Mouse (Mus musculus) adrenal gland, postnatal 14 days (tissue): Measurements from ENCODE around the gene Thada. TPM values are rescaled to one million over a fixed set of nuclear protein-coding genes. Genes with fewer than 3 reads are reported as not detected.

Experiments used
- DNase-seq: peaks from one replicate; pipeline ENCODE4 v3.0.0; 2021; ENCODE audit warnings: mixed read lengths
- total RNA-seq: library from RNA; stranded (reverse); gene quantifications from 2 replicates; pipeline ENCODE4 v1.2.3, GENCODE M21; 2021

Gene Thada
- total RNA-seq, 1 experiment from 2014 or later, result 18.9 TPM

DNA sequence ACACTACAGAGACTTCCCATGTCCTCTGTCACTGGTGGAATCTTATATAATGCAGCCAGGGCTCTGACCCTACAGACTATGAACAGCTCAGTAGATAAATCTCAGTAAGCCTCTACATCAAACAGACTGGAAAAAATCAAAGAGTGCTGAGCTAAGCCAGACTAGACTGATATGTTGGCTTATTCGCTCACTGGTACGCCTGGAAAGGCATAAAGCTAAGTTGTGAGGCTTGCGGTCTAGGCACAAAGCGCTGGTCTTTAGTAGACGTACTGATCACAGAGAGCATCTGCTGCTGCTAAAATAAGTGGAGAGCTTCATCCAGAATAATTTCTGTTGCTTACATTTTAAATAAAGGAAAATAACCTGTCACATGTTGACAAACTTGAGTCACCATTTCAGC, 95.6 kb downstream of the Thada start:
- no peak for DNase-seq

DNA sequence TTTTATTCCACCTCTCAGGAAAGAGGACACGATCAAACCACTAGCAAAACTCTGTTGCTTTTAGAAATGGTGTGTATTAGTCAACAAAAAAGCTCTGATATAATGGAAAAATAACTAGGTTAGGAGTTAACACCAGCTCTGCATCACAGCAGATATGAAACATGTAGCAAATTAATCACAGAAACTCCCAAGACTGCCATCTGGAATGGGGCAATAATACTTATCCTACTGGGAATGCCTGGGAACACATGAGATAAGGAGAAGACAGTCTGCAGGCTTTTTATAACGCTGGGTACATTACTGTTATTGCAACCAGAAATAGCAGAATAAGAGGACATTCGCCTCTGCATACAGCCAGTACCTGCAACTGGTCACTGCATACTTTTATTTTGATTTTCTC, 96.2 kb downstream of the Thada start:
- DNase-seq, result no peak

DNA sequence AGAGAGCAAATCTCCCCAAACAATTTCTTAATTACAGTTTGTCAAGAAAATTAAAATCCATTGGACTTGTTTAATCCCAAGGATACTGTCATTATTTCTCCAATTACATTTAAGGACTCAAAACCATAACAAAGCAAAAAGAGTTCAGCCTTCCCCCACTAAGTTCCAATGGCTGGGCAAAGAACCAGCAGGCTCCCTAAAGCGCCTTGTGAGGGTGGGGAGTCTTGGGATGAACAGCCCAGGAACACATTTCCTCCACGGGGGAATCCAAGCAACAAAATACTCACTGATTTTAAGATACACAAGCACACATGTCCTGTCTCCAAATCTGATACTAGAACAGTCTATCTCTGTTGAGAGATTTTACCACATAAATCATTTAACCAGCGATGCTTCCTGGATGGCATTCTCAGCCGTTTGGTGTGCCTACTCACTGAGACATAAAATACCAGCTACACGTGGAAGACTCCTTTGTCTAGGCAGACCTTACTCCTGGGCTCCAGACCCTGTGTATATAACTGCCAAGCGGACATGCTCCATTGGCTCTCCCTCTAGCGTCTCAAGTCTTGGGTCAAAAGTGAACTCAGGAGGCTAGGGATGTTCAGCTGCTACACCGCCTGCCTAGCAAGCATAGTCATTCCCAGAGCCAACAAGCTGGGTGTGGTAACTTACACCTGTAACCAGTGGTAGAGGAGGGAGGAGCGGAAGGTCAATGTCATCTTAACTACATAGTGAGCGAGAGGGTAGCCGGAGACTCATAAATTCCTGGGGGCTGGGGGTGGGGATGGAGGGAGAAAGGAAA, 97.6 kb downstream of the Thada start:
- no peak for DNase-seq

- peak; percentile 48 for DNase-seq
Observed at GRCm38 (mm10) chr17:84367663-84368062, 98.3 kb downstream of the Thada start.

GRCm38 (mm10) chr17:84365791-84366301, 100.2 kb downstream of the Thada start:
- DNase-seq, result peak; percentile 29

GRCm38 (mm10) chr17:84365006-84365716, 100.8 kb downstream of the Thada start:
- DNase-seq, result peak; percentile 63

GRCm38 (mm10) chr17:84363444-84363843, 102.6 kb downstream of the Thada start:
- DNase-seq, result peak; percentile 31

DNA sequence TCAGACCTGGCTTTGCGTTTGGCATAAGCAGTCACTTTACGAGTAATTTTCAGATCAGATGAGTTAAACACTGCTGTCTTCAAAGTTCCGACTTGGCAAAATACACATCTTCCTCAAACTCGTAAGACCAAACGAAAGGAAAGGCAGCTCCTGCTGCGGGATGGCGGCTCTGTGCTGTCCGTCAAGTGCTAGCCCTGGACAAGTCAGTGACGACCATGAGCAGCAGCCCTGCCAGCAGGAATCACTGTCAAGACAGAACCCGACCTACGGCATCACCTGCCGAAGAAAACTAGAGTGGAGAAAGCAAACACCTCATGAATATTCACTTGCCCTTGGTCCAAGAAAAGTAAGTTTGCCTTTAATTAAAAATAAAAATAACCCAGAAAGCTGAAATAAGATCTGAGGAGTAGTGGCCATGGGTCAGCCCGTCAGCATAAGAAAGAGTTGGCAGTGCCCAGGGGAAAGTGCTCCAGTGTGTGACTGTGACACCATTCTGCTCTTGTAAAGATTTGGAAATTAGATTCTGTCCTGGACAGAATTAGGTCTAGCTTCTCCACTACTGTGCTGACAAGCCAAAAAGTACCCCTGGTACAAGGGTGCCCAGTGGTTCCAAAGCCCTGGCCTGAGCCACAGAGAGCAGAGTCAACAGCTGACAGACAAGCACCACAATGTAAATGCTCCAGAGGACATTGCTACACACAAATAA, 103.3 kb downstream of the Thada start:
- no peak for DNase-seq

DNA sequence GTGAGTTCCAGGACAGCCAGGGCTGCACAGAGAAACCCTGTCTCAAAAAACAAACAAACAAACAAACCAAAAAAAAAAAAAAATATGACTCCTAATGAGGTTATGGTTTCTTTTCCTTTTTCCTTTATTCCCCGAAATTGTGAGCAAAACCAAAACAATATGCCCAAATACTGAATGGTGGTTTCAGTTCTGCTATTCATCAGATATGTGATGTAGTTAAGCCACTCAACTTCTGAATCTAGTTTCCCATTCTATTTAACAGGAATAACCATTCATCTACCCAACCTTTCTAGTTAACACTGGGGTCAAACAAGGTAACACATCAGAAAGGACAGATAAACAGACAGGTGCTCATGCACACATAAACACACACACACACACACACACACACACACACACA, 105.0 kb downstream of the Thada start:
- DNase-seq, result no peak

DNA sequence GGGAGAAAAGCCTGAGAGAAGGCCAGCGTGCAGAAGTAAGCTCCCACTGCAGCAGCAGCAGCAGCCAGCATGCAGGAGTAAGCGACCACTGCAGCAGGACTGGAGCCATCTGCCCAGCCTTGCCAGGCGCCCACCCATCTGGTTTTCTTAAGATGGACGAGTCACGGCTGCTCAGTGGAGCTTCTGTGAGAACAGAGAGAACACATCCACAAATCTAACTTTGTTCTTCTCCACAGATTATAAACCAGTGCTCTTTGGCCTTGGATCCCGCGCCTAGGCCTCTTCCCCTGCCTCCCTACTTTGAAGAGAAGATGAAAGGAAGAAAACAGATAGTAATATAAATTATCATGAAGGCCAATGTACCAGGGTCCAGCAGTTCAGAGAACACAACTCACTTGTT, 106.2 kb downstream of the Thada start:
- peak; percentile 50 for DNase-seq

DNA sequence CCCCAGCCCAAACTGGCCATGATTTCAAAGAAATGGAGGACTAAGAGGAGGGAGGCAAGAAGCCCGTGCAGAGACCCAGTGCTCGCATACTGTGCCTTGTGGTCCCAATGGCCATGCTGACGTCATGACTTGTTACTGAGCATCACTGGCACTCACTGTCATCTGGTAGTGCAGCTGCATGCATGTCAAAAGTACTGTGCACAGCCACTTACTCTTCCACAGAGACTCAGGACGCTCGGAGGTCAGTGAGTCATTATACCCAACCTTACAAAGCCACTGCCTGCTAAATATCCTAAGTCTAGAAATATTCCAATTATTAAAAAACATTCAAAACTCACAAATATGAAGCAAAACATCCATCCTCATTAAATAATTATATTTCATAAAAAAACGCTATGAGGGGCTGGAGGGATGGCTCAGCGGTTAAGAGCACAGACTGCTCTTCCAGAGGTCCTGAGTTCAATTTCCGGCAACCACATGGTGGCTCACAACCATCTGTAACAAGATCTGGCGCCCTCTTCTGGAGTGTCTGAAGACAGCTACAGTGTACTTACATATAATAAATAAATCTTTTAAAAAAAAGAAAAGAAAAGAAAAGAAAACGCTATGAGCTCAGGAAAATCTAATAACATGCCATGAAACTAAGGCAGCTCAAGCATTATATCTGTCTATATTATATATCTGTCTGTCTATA, 106.9 kb downstream of the Thada start:
- no peak for DNase-seq

DNA sequence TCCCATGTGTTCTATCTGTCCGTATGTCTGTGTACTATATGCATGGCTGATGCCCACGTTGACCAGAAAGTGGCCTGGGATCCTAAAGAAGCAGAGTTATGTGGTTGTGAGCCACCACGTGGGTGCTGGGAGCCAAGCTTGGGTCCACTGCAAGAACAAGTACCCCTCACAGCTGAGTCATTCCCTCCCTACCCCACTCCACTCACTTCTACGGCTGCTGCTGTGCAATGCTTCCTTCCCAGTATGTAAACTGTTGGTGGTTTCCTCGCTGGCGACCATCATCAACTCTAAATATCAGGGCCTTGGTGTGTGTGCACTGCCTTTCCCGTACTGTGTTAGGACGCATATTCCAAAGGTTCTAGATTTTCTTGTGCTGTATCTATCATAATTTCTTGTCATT, 108.2 kb downstream of the Thada start:
- DNase-seq, result no peak

GRCm38 (mm10) chr17:84356056-84356887, 109.7 kb downstream of the Thada start:
- no peak for DNase-seq

DNA sequence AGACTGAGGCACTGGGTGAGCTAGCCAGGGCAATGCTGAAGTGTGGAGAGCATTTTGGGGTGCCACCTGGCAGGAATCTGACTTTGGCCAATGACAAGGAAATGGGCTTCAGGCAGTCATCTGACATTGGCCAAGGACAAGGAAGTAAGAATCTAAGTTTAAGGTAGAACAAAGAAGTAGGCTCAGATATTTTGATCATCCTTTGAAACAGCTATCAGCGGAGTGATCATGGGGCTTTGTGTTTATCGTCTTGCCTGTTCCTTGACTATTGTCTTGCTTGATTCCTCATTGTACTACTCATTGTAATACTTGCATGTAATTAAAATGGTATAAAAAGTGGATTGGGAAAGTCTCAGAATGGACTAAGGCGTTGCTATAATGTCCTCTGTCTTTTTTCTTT, 111.0 kb downstream of the Thada start:
- no peak for DNase-seq

DNA sequence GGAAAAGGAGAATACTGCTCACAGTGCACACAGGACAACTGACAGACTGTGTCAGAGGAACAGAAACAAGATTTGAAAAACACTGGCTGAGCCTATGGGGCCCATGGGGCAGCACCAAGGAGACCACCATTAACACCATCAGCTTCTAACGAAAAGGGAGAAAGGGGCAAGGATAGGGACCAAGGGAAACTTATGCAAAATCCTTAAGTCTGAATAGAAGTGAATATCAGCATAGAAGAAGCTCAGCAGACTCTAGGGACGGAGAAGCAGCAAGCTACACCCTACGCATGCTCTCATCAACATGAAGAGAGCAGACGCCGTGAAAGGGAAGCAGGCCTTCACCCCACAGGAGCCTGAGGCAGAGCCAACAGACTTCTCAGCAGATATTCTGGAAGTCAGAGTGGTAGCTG, 112.1 kb downstream of the Thada start:
- no peak for DNase-seq

GRCm38 (mm10) chr17:84353224-84353901, 112.6 kb downstream of the Thada start:
- DNase-seq, result no peak

DNA sequence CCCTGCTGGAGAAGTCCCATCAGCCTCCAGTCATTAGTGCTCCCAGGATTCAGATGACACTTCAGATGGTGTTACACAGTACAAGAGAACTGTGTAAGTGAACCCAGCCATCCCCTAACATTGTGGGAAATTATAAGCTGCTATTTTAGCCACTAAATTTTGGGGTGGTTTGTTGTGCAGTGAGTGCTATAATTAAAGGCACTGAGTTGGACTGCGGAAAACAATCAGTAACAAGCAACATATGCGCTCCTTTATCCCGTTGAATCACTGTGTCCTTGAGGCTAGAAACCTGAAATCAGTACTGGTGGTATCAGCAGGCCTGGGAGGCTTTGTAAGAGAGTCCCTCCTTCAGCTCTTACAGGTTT, 113.2 kb downstream of the Thada start:
- no peak for DNase-seq

DNA sequence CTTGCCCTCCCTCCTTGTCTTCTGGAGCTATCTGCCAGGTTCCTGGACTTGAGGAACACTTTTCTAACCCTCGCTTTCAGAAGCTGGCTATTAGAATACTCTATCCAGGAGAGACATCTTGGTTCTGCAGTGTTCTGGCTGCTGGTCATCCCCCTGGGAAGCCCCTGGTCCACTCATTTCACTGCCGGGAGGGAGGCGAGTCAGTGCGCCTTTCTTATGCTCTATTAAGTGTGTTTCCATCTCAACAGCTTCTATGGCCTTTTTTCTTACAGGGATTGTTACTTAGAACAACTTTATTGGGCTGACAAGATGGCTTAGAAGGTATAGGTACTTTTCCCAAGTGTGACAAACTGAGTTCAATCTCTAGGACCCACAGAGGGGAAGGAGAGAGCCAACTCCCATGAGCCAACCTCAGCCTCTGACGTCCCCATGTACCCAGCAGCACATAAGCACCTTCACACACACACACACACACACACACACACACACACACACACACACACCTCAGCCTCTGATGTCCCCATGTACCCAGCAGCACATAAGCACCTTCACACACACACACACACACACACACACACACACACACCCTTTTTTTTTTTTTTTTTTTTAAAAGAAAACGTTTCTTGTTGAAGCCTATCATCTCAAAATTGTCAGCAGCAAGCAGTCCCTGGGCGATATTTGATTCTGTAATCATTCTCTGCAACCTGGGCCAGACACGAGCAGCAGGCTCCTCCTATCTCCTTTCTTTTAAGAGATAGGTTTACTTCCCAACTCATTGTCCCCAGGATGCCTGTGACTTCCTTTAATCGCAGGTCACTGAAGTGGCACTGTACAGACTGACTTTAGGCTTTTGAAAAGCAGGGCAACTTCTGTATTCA, 113.9 kb downstream of the Thada start:
- DNase-seq, result peak; percentile 4

DNA sequence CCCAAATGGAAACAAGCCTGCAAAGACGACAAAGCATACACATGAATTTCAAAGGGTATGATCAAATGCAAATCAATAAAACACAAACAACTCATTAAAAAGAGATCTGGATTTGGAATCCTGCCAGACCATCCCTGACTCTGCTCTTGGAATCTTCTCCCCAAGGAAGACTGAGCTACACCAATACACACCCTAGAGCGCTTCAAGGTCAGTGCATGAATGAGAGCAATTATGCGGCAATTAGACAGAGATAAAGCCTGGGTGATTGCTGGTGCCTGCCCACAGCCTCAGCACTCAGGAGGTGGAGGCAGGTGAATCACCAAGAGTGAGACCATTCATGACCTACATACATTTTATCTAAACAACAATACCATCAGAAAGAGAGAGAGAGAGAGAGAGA, 114.7 kb downstream of the Thada start:
- no peak for DNase-seq

DNA sequence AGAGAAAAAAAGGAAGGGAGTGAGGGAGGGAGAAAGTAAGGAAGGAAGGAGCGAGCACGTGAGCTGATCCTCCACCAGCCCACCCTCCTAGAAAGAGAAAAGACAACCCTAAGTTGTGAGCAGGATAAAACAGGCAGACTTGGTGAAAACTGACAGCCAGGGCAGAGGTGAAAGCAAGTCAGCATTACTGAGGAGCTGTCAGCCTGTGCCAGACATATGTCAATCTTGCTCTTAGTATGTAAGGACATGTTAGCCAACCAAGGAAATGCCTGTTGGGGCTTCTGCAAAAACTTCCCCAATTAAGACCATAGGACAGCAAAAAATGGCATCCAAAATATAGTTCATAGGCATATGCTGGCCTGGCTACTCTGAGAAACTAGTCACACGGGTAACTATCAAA, 117.1 kb downstream of the Thada start:
- DNase-seq, result no peak
